Mouse (Mus musculus): Measurements from ENCODE around the gene Ptprm. TPM values are rescaled to one million over a fixed set of nuclear protein-coding genes. Genes with fewer than 3 reads are reported as not detected.
A peak's percentile ranks its signal among the peaks of the same experiment; 100 is the strongest.

Gene Ptprm
- polyA plus RNA-seq, 1 experiment from 2014 or later: 9.0 TPM

DNA sequence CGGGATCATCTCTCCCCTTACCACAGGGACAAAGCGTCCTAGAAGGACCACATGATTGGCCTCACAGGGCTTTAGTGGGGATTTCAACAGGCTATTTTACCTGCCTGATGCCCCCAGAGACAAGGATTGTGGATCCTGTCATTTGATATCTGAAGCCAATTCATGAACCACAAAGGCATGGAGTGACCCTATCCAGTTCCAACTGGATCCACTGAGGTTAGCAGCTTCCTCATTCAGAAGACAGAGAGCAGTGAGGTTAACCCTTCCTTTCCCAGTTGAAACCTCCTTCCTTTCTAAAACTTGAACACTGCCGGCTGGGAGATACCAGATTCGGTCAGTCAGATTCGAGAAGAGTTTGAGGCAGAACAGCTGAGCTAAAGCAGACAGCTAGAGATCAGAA is 14.7 kb downstream of the Ptprm start:
- no peaks in the 10 kb centered on the region for H3K27me3 ChIP-seq (ENCODE audit: low read depth, poor library complexity, severe bottlenecking)
- no peak for DNase-seq (ENCODE audit: low spot score)
- no peak overlapping the region for H3K4me3 ChIP-seq
- H3K9me3 ChIP-seq (replicated peaks): no peaks in the 10 kb centered on the region
- no peaks in the 10 kb centered on the region for H3K36me3 ChIP-seq
- peaks cover 10% of the 10 kb centered on the region; the same call in 1 of the 2 replicates for H3K4me1 ChIP-seq
- WGBS: 90% methylated on average over 5 of the region's 5 CpGs
- H3K27ac ChIP-seq: no peak overlapping the region

DNA sequence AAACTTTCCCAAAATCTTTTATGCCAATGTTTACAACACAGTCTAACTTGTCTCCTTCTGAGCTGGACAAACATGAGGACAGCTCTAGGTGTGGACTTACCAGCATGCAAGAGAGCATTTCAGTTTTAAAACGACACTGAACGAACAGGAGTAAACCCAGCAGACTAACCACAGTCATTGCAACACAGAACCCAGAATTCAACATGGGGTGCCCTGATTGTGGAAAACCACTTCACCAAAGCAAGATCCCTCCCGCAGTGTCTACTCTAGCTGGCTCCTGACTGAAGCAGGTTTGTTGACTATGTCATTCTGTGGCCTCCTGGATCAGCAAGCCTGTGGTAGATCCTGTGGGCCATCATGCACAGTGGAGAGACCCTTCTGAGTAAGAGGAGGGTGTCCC is 19.9 kb downstream of the Ptprm start:
- no peak for DNase-seq (ENCODE audit: low spot score)
- no peak overlapping the region for H3K27ac ChIP-seq
- H3K27me3 ChIP-seq (ENCODE audit: low read depth, poor library complexity, severe bottlenecking): no peaks in the 10 kb centered on the region
- no peak overlapping the region for H3K4me3 ChIP-seq
- 85% methylated on average over 3 of the region's 3 CpGs for WGBS
- H3K4me1 ChIP-seq: peaks cover 11% of the 10 kb centered on the region; the same call in 1 of the 2 replicates
- no peaks in the 10 kb centered on the region for H3K9me3 ChIP-seq (replicated peaks)
- no peaks in the 10 kb centered on the region for H3K36me3 ChIP-seq

DNA sequence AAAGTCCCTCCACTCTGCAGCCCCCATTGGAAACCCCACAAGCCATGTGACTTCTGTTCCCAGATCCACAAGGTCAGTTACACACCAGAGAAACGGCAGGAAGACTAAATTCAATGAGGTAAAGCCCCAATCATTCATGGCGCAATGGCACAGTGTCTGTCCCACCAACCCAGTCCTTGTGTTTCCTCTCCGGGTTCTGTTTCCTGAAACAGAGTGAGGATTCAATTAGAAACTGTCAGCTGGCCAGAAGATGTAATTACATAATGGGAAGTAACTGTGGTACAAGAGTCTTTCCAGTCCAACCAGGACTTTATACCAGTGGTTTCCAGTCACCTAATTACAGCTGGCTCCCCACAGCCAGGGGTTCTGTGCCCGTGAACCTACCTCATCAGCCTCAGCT is 24.8 kb downstream of the Ptprm start:
- peaks cover 44% of the 10 kb centered on the region for H3K4me1 ChIP-seq
- no peak for DNase-seq (ENCODE audit: low spot score)
- no peak overlapping the region for H3K4me3 ChIP-seq
- WGBS: 63% methylated on average over 4 of the region's 4 CpGs
- H3K27me3 ChIP-seq (ENCODE audit: low read depth, poor library complexity, severe bottlenecking): no peaks in the 10 kb centered on the region
- no peaks in the 10 kb centered on the region for H3K36me3 ChIP-seq
- no peak overlapping the region for H3K27ac ChIP-seq
- H3K9me3 ChIP-seq (replicated peaks): no peaks in the 10 kb centered on the region

DNA sequence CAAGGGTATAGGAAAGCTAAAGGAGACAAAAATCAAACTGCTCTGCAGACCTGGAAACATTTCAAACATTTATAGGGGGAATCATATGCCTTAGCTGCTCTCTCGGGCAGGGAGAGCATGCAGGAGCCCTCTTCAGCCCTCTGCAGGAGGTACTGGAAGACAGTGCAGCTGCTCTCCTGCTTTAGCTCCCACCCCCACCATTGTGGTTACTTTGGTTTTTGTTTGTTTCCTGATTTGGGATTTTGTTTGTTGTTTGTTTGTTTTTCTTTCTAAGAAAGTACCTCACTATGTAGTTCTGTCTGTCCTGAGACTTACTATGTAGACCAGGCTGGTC is 29.8 kb downstream of the Ptprm start:
- 46% methylated on average over 1 of the region's 1 CpGs for WGBS
- Histone ChIP-seq H3K36me3 (no peaks in the 10 kb centered on the region), H3K27ac (no peak overlapping the region), H3K4me1 (peaks cover 56% of the 10 kb centered on the region), H3K4me3 (no peak overlapping the region), H3K9me3 (replicated peaks) (no peaks in the 10 kb centered on the region), H3K27me3 (ENCODE audit: low read depth, poor library complexity, severe bottlenecking) (no peaks in the 10 kb centered on the region)
- no peak for DNase-seq (ENCODE audit: low spot score)

DNA sequence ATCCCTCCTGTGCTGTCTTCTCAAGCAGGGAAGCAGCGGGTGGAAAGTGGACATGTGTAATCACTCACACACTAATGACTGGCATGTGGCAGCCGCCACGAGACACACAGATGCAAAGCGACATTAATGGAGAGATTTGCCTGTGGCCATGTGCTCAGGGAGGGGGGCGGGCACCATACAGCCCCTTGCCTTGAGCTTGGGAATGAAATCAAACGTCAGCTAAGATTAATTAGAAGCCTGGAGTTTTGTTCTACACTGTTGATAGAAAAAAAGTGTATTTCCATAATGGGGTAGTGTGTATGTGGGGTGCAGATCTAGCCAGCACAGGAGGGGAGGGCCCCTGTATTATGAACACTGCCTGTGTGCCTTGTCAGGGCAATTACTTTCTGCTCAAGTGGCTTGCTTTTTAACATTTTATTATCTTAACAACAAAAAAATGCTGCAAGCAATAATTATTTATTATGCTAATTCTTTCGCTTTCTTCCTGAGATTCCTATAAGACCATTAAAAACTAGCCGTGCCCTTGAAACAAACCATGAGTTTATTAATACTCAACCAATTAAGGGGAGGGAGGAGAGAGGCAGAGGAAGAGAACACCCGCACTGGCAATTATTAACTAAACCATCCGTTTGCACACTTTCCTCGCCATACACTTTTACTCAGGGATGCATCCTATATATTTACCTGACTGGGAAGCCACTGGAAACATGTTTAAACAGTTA is 30.3 kb downstream of the Ptprm start:
- peak overlapping the region; percentile 56; the same call in 1 of the 2 replicates for H3K27ac ChIP-seq
- H3K9me3 ChIP-seq (replicated peaks): no peaks in the 10 kb centered on the region
- H3K4me1 ChIP-seq: peaks cover 51% of the 10 kb centered on the region
- H3K4me3 ChIP-seq: no peak overlapping the region
- H3K36me3 ChIP-seq: no peaks in the 10 kb centered on the region
- DNase-seq (ENCODE audit: low spot score): peak; percentile 72
- H3K27me3 ChIP-seq (ENCODE audit: low read depth, poor library complexity, severe bottlenecking): no peaks in the 10 kb centered on the region
- 46% methylated on average over 11 of the region's 11 CpGs for WGBS

DNA sequence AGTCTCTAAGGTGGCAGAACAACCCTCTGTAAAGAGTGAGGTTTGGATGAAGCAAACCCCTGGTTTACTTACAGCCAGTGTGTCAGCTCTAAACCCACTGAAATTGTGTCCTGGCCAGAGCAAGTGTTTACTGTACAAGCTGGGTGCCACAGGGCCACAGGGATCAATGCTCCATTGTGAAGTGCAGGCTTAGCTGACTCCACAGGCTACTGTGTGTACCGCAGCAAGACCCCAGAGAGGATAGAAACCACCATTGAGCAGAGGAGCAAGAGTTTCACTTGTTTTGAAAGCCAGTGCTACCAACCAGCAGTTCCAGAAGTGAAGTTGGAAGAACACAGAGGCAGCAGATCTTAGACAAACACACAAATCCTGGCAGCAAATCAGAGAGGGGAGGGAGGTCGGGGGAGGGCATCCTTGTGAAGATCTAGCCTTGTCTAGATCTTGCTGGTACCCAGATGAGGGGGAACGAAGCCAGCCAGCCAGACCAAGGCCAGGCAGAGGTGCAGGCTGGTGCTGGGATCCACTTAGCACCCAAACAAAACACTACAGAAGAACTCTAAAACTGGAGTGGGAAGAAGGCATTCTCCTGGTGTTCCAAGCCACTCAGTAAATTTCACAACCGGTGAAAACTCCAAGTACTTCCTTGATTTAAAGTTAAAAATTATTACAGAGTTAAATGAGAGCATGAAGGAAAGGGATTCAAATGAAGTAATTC is 39.6 kb downstream of the Ptprm start:
- 79% methylated on average over 4 of the region's 4 CpGs for WGBS

DNA sequence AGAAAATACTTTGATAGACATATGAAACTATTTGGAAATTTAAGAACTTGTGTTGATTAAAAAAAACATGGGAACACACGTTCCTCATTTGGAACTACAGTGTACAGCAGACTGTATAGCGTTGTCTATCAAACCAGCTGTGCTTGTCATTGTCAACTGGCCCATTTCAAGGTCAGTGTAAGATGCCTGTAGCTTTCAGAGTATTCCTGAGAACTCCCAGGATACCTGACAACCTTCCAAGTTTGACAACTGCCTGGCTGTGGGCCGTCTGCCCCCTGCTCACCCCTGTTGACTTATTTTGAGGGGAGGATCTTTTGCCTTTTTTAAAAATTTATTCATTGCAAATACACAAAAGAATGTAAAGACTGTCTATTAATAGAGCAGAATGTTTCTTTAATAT is 45.8 kb downstream of the Ptprm start:
- H3K9me3 ChIP-seq (replicated peaks): no peaks in the 10 kb centered on the region
- no peak for DNase-seq (ENCODE audit: low spot score)
- WGBS: 91% methylated on average over 3 of the region's 3 CpGs
- no peaks in the 10 kb centered on the region for H3K36me3 ChIP-seq
- H3K27me3 ChIP-seq (ENCODE audit: low read depth, poor library complexity, severe bottlenecking): no peaks in the 10 kb centered on the region
- peaks cover 14% of the 10 kb centered on the region for H3K4me1 ChIP-seq
- no peak overlapping the region for H3K27ac ChIP-seq
- H3K4me3 ChIP-seq: no peak overlapping the region

More for the DNA sequence above, 39.6 kb downstream of the Ptprm start:
- Histone ChIP-seq H3K4me1 (peaks cover 12% of the 10 kb centered on the region), H3K4me3 (no peak overlapping the region), H3K27ac (no peak overlapping the region), H3K36me3 (no peaks in the 10 kb centered on the region), H3K27me3 (ENCODE audit: low read depth, poor library complexity, severe bottlenecking) (no peaks in the 10 kb centered on the region), H3K9me3 (replicated peaks) (no peaks in the 10 kb centered on the region)
- no peak for DNase-seq (ENCODE audit: low spot score)

DNA sequence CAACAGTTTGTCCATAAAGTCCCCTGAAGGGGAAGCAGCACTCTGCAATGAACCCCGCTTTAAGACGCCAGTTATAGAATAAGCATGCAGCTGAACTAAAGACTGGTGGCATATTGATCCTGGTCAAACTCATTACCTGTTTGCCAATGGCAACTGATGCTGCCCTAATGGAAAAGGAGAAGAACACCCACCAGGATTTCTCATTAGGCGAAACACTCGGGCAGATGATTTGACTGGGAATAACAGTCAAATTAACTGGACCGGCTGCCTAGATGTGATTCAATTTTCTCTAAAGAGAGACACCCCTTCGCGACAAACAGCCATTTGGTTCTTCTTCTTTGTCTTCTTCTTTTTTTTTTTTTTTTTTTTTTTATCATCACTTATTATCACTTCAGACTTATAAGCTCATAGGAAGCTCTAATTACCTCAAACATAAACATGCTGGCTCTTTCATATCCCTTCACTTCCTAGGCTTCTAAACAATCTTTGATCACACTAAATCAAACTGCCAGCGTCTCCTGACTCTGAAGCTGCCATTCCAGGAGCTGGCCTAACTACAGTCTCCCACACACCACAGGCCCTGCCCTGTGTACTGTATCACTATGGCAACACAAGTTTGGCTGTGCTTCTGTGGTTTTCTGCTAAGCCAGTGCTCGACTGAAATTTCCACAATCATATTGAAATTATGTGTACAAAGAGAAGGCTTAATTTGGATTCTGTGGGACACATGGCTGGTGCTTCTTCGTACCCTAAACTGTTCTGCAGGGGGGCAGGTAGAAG is 48.0 kb downstream of the Ptprm start:
- Histone ChIP-seq H3K4me1 (peaks cover 8% of the 10 kb centered on the region), H3K27ac (no peak overlapping the region), H3K9me3 (replicated peaks) (no peaks in the 10 kb centered on the region), H3K27me3 (ENCODE audit: low read depth, poor library complexity, severe bottlenecking) (no peaks in the 10 kb centered on the region), H3K36me3 (no peaks in the 10 kb centered on the region), H3K4me3 (no peak overlapping the region)
- 76% methylated on average over 10 of the region's 10 CpGs for WGBS
- DNase-seq (ENCODE audit: low spot score): no peak

DNA sequence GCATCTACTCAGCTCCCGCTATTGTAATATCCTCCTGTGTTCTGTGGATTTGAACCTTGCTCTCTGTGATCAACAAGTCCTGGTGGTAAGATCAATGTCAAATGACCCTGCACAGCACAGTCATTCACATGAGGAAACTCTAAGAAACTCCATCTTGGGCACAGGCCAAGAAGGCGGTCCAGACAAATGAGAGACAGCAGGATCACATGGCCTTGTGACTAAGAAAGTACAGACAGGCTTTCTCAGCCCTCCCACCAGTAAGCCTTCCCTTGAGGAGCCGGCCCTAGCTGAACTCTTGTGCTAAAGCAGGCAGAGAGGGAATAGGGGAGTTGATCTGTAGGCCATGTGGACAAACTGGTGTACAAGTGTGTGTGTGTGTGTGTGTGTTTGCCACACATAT is 49.4 kb downstream of the Ptprm start:
- Histone ChIP-seq H3K4me1 (peaks cover 6% of the 10 kb centered on the region), H3K9me3 (replicated peaks) (no peaks in the 10 kb centered on the region), H3K27me3 (ENCODE audit: low read depth, poor library complexity, severe bottlenecking) (no peaks in the 10 kb centered on the region), H3K4me3 (no peak overlapping the region), H3K36me3 (no peaks in the 10 kb centered on the region), H3K27ac (no peak overlapping the region)
- no peak for DNase-seq (ENCODE audit: low spot score)
- WGBS: 78% methylated on average over 3 of the region's 3 CpGs

DNA sequence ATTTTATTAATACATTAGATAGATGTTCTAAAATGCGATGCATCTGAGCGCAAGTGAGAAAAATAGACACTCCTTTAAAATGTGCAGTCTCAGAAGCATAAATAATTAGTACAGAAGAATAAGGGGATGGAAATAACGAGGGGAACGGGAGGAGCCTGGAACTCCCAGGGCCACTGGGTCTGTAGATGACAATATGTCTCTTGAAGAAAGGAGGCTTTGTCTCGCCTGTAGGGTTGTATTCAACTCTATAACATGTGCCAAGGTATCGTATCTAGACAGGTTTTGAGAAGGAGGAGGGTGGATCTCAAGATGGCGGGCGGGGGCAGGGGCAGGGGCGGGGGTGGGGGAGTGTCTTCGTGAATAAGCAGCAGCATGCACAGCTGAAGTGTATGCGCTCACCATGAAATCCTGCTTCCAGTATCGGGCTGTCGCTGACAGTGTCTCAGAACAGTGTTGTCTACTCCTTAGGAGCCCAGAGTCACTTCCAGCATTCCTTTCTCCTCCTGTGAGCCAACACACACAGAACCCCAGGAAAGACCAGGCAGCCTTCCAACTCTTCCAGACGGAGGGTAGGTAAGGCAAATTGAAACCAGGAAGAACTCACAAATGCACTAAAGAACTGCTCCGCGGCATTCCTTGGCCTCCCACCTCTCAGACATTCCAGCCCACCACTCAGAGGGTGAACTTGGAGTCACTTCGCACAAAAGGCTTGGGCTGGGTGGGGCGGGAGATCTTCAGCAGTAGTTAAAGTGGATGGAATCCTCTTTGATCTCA is 50.7 kb downstream of the Ptprm start:
- 79% methylated on average over 18 of the region's 18 CpGs for WGBS
- Histone ChIP-seq H3K4me1 (peaks cover 6% of the 10 kb centered on the region), H3K4me3 (no peak overlapping the region), H3K27ac (no peak overlapping the region), H3K27me3 (ENCODE audit: low read depth, poor library complexity, severe bottlenecking) (no peaks in the 10 kb centered on the region), H3K9me3 (replicated peaks) (no peaks in the 10 kb centered on the region), H3K36me3 (no peaks in the 10 kb centered on the region)
- no peak for DNase-seq (ENCODE audit: low spot score)

DNA sequence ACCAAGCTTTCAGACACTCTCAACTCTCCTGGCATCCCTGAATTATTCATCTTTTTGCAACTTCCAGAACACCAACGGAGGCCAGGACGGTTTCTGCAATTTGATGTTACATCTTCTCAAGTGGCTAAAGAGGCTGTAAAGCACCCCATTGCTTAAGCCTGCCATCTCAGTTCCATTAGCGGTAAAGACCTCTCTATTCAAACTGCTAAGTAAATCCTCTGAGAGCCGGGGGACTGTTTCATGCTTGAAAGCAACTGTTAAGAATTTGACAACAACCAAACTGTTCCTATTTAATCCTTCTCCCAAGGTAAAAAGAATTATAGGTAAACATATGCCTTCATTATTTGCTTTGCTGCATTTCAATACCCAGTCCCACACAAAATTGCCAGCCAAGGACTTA is 51.7 kb downstream of the Ptprm start:
- Histone ChIP-seq H3K4me3 (no peak overlapping the region), H3K9me3 (replicated peaks) (no peaks in the 10 kb centered on the region), H3K4me1 (peaks cover 6% of the 10 kb centered on the region), H3K27ac (no peak overlapping the region), H3K36me3 (no peaks in the 10 kb centered on the region), H3K27me3 (ENCODE audit: low read depth, poor library complexity, severe bottlenecking) (no peaks in the 10 kb centered on the region)
- DNase-seq (ENCODE audit: low spot score): no peak
- 59% methylated on average over 4 of the region's 4 CpGs for WGBS

DNA sequence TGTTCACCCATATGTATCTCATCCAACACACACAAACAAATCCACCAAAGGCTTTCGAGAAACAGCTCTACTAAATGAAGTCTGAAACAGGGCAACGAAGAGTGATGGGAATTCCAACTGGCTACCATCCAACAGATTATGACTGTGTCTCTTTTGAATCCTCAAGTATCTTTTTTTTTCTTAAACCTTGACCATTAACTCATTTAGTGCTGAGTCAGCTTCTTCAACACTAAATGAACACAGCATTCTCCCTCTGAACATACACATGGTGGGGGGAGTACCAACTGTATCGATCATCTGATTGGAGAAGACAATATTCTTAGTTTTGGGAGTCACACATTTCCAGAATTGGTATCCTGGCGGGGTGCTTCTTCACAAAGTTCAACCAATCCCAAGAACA is 52.2 kb downstream of the Ptprm start:
- DNase-seq (ENCODE audit: low spot score): no peak
- H3K9me3 ChIP-seq (replicated peaks): no peaks in the 10 kb centered on the region
- peaks cover 6% of the 10 kb centered on the region for H3K4me1 ChIP-seq
- no peak overlapping the region for H3K27ac ChIP-seq
- 96% methylated on average over 4 of the region's 4 CpGs for WGBS
- no peaks in the 10 kb centered on the region for H3K27me3 ChIP-seq (ENCODE audit: low read depth, poor library complexity, severe bottlenecking)
- H3K36me3 ChIP-seq: no peaks in the 10 kb centered on the region
- H3K4me3 ChIP-seq: no peak overlapping the region
